Mouse (Mus musculus) embryo, embryonic 10.5 days (tissue): ENCODE results near the gene Stn1.

Experiments used
- DNase-seq: peaks from one replicate; pipeline ENCODE4 v3.0.0-alpha.2; 2015; ENCODE audit warnings: low spot score

Gene Stn1

DNA sequence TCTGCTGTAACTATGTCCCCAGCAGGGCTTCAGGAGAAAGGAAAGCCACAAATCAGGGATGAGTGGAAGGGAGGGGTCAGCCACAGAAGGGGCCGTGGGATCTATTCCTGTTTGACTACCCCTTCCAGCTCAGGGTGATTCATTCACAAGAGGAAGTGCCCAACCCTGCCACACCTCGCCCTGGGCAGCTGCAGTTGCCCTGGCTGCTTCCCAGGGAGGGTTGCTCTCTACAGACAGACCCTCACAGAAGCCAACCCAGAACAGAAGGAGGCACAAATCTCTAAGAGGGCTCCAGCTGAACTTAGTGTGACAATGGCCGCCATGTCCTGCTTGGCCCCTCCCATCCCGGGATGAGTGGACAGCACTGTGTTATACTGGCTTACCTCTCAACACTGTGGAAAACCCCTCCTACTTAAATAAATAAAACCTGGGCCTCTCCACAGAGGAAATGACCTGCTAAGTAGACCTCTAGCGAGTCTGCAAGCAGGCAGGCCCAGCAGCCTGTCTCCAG, 28.5 kb downstream of the Stn1 start:
- DNase-seq, result no peak

DNA sequence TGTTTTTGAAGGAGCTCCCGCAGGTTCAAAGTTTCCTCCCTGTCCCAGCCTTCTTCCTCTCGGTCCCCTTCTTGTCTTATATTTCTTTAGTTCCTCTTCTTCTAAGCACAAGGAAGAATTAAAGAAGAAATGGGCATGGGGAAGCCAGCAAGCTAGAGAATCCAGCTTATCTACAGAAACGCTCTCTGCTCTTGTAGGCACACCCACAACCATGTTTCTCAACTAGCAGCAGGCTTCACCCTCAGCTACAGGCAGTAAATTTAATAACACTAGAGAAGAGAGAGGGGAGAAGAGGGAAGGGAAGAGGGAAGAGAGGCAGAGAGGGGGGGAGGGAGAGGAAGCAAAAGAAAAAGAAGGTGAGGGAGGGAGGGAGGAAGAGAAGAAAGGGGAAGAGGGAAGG, 29.1 kb downstream of the Stn1 start:
- no peak for DNase-seq

DNA sequence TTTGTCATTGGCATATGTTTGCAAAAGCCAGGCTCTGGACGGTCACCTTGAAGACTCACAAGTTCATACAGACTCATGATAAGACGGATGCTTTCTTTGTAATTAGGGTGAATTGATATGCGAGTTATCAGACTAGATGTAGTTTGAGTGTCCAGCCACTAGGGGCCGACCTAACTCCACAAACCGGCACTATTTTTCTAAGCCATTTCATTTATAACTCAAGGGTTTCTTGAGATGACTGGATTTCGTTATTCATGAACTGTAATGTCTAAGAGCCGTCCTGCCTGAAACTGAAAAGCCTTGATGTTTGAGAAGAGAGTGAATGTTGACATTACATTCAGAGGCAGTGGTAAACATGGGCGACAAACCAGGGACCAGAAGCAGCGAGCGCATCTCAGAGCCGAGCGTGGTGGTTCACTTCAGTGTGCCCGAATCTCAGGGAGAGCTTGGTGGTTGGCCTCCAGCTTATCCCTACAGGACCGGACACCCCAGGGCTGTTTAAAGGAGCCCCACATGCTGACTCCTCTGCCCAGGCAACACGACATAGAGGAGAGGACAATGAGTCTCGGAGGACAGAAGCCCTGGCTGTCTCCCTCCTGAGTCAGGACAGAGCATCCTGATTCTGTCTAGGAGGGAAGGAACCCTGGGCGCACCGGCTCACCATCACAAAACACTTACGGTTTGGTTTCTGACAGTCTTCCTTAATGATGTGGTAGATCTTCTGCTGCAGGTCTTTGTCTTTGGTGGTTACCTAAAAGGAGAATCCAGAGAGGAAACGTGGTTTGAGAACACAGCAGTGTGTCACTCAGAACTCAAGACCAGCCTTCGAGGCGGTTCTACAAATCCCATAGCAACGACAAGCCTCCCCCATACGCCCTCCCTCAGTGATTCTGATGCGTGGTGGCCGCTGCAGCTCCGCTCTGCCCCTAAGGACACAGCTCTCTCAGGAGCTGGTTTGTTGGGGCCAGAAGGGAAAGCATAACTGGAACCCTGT, 29.9 kb downstream of the Stn1 start:
- DNase-seq, result peak; percentile 68

DNA sequence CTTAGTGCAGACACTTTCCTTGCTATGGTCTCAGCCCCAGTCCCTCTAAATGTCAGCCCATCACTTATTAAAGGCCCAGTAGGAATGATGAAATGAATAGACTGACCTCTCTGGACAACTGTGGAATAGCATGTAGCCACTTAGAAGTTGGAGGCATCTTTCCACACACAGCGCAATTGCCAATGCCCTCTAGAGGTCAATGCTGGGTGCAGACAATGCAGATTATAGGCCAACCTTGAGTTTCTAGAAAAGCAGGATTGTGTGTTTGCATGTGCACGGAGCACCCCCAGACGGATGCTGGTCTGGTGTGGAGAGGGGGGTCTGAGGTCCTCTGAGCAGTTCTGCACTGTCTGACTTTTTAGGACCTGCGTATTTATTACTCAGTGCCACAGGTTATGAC, 33.7 kb downstream of the Stn1 start:
- peak; percentile 78 for DNase-seq

DNA sequence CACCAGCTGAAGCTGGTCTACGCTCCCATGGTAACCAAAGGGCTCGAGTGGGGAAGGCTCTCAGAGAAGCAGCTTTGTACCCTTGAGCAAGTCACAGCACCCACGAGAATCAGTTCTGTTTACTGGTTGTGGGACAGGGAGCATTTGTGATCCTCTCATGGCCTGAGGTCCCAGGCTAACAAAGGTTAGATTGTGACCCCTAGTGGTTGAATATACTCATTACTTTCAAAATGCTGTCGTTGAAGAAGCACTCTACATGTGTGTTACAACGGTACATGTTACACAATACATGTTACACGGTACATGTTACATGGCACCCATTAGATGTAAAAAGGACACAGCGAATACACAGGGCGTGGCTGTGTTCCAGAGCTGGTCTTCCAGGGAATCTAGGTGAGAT, 34.7 kb downstream of the Stn1 start:
- peak; percentile 78 for DNase-seq

DNA sequence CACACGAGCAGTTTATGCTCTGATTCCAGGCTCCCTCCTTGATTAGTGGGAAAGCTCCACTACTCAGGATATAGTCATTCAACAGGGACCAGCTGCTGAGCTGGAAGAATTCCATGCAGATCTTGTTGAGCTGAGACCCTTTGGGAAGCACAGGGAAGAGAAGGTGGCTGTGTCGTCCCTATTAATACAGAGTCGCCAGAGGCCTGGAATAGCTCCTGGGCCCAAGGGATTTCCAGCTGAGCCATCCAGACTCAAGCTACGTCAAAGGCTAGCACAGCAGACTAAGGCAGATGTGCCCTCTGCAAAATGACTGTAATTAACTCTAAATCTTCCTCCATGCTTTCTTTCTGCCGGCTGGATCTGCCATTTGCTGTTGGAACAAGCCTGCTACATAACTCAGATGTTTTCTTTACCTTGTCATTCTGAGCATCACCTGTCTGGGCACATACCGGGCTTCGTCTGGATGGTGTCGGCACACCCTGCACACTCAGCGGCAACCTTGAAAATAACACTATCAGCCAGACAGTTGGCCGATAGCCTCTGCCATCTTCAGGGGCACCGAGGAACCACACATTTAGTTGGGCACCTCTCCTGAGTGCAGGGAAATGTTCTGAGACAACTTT, 36.8 kb downstream of the Stn1 start:
- no peak for DNase-seq

DNA sequence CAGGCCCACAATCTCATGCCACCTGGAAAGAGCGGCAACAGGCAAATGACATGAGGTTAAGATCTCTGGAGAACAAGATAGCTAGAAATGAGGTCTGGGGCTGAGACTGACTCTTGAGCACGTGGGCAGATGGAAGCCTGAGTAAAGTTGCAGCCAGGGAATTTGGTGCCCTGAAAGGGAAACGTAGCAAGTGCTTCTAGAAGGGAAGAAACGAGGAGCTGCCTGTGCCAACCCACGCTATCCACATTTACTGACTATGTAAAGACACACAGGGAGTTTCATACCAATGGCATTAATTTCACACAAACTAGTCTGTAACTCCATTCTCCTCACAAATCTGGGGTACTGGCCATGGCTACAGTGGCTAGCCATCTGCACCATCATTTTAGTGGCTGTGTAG, 37.5 kb downstream of the Stn1 start:
- DNase-seq, result no peak

DNA sequence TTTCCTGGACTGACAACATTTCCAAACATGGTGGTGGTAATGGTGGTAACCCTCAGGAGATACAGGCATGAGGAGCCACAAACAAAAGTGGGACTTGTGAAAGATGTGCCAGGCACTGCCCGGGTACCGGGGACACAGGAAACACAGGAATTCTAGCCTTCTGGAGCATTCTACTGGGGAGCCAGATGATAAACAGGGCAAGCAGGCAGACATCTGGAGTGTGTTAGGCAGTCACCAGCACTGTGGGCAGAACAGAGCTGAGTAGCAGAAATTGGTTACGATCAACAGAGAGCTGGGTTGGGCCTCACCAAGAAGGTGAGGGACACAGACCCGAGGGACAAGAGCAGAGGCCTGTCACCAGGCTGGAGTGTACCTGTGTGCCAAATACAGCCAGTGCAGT, 38.4 kb downstream of the Stn1 start:
- DNase-seq, result peak; percentile 53

DNA sequence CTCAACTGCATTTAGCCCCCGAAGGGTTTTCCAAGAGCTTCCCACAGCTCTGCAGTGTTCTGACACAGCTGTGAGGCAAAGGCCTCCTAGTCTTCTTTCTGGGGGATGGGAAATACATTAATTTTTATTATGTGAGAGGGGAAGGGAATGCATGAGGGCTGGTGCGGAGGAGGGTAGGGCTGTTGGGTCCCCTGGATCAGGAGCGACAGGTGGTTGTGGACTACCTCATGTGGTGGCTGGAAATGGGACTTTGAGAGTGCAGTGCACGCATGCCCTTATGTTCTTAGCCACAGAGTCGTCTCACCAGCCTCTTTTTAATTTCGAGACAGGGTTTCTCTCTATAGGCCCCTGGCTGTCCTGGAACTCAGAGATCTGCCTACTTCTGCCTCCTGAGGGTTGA, 39.6 kb downstream of the Stn1 start:
- DNase-seq, result no peak

DNA sequence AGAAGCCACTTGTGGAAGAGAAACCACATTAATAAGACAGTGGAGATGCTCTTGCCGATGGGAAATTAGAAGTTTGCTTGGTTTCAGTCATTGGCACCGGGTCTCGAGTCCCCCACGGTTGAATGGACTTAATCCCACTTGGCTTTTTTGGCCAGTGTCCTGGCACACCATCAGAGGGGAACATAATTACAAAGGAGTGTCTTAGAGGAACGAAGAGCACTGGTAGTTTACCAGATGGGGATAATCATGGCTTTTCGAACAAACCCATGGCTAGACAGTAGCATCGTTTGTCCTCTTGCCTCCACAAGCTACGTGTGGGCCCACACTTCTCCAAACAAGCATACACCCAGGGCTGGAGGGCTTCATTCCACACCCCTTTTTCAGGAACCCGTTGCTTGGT, 40.0 kb downstream of the Stn1 start:
- DNase-seq, result no peak

DNA sequence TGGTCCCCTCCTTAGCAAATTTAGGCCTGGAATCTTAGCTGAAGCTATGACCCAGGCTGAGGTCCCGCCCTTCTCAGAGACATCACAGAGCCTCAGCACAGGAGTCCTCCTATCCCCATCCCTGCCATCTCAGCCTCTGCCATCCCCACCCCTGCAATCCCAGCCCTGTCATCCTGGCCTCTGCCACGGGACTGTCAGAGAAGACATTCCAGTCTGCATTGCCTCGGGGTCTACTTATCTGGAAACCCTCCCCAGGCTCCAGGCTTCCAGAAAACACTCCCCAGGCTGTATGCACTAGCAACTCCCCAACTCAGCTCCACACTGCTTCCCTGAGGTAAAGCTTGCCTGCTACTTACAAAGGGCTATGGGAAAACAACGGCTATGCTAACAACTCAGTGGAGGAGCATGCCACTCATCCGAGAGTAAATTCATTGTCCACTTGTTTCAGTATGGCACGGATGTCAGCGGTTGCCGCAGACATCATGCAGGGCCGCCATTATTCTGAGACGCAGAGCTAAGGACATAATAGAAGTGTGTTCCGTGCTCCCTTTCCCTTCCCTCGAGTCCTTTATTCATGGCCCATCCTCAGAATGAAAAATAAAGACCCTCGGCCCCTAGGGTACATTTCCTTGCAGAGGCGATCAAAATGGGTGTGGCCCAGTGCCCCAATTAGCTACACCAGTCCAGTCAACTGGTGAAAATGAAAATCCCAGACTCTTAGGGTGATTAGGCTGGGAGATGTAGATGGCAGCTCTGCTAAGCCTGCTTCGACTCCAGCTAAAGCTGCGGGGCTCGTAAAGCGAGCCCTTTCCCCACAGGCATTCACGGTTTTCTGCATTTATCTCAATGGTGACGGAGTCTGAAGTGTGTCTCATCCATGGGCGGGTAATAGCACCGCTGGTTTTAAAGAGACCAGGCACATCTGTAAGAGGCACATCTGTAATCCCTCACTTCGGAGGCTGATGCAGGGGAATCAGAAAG, 44.0 kb downstream of the Stn1 start:
- peak; percentile 63 for DNase-seq

DNA sequence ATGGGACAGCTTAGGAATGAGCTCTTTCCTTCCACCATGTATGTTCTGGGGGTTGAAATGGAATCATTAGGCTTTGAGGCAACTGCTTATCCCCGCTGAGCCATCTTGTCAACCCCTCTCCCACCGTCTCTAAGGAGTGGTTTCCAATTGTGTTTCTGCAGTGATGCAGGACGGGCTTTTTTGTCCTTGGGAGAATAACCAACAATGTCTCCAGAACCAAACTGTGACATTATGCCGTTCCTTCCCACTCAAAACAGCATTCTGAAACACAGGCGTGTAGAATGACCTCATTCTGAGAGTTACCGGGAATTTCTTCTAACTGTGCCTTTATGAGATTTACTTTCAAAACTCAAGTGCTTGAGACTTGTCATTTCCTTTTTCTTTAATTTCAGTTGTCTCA, 44.9 kb downstream of the Stn1 start:
- DNase-seq, result peak; percentile 60

DNA sequence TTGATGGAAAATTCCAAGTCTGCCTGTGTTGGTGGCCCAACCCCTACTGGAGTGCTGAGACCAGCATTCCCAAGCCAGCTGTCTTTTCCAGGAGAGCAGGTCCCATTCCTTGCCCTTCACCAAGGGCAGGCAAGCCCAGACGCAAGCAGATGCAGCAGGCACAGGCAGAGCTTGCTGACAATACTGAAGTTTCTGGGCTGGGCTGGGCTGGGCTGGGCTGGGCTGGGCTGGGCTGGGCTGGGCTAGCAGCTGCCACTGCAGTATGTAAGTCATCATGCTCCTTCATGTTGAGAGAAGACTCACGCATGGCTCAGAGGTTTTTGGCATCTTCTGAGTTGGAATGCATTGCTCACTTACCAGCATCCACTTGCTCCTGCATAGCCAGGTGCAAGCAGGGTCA, 45.5 kb downstream of the Stn1 start:
- no peak for DNase-seq

DNA sequence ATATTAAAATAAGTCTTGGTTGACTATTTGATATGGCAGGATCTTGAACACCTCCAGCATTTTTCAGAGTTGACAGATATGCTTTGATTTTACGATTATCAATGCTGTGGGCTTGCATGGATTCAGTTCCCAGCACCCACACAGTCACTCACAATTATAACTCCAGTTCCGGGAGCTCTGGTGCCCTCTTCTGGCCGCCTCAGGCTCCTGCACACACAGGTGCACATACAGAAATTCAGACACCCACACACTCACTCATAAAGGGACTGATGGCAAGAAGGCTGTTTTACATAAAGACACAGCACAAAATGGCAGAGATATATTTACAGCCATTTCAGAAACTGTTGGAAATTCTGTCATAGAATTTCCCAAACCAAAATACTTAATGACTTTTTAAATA, 48.1 kb downstream of the Stn1 start:
- DNase-seq, result no peak

DNA sequence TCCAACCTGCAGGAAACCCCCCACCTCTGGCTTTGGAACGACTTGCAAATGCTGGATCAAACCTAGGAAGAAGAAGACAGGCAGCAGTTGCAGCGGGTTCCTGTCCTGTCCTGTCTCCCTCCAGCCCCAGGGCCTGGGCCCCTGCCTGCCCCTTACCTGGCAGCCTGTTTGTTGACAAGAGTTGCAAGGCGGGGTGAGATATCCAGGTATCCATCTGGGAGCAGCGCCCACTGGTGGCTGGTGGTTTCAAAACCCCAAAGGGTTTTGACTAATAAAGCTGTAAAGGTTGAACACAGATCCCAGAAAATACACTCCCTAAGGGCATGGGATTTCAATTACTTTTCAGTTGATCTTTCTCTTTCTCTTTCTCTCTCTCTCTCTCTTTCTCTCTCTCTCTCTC, 49.1 kb downstream of the Stn1 start:
- DNase-seq, result peak; percentile 44

DNA sequence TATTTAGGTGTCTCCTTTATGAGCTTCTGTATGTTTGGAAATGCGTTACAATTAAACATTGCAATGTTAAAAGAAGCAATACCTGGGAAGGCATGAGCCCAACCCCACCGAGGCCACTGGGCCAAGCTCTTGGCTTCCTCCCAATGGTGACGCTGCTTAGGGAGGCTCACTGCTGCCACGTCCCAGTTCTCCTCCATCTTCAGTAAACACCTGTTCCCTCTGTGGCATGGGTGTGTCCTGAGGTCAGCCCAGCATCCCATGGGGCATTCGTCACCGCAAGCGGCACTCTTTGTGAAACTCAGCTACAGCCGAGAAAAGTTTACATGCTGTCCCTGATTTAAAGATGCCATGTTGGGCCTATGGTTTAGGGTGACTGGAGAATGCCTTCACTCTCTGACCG, 49.7 kb downstream of the Stn1 start:
- no peak for DNase-seq

DNA sequence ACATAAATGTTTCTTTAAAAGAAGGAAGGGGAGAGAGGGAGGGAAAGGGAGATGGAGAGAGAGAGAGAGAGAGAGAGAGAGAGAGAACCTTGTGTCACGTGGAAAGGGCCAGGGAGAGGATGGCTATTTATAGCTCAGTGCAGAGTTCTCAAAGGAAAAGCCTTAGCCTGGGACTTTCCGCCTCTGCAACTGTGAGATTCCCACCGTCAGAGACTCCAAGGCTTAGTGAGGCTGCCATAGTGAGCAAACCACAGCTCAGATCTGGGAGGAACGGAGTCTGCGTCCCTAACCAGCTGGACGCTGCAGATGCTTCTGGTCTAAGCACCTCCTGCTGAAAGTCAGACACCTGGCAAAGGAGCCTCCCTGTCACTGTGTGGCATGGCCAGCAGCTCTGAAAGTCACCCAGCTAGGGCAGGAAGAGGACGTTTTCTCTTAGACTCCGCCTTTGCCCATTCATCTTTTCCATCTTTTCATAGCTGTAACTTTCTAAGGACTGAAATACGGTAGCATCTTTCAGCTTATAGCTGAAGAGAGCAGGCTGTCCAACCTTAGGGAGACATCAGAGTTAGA, 51.2 kb downstream of the Stn1 start:
- DNase-seq, result no peak

DNA sequence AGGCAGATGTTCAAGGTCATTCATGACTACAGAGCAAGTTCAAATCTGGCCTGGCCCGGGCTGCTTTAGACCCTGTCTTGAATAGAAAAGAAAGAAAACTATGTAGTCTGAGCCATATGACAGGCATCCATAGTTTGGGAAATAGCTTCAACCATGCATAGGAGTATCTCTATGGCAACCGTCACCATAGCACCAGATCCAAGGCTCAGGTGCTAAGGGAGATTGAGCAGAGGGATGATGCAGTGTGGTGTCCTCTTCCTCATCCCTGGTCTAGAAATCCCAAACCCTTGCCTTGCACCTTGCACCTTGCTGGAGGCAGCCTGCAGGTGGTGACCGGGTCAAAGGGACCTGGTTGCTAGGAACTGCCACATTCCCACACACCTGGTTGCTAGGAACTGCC, 53.2 kb downstream of the Stn1 start:
- no peak for DNase-seq

DNA sequence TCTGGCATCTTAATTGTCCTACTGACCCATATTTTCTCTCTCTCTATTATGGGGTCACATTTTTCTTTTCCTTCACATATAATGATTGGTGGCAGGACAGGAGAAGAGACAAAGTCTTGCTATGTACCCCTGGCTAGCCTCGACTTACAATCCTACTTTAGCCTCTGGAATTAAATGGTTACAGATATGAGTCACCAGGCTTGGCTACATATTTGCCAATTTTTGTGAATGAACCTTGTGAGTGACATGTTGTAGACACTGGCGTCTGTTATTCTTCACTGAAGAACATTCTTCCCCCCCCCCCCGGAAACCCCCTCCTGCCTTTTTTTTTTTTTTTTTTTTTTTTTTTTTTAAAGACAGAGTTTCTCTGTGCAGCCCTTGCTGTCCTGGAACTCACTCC, 54.0 kb downstream of the Stn1 start:
- DNase-seq, result no peak

DNA sequence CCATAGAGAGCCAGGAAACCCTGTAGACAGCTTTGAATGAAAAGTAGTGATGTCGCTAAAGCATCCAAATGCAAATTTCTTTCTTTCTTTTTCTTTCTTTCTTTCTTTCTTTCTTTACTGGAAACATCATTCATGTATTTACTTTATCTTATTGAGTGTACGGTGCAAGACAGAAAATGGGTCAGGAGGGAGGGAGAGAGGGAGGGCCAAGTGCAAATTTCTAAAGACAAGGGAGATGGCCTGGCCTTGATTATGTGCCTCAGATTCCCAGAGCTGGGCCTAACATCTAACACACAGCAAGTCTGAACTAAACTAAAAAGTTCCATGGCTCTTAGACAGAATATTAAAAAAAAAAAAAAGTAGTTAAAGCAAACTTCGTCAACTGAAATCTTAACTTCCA, 63.9 kb downstream of the Stn1 start:
- no peak for DNase-seq

DNA sequence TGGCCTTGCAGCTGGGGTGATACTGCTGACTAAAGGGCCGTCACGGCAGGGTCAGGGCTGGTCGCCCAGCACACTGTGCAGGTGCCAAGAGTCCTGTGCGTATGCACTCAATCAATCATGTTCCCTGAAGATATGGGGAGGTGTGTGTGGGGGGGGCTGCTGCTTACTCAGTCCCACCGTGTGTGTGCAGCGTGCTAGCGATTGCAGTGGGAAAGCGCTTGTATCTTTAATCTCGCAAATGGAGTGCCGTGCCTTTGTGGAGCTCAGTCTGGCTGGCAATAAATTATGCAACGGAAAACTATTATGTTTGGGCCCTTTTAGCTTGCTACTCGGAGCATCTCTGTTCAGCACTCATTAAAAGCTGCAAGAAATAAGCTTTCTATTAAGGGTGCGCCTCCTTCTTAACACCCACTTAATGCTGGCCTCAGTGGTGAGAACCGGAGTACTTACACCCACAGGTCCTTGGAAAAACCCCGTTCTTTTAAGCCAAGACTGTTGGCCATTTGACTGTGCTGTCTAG, 64.4 kb downstream of the Stn1 start:
- DNase-seq, result peak; percentile 41

DNA sequence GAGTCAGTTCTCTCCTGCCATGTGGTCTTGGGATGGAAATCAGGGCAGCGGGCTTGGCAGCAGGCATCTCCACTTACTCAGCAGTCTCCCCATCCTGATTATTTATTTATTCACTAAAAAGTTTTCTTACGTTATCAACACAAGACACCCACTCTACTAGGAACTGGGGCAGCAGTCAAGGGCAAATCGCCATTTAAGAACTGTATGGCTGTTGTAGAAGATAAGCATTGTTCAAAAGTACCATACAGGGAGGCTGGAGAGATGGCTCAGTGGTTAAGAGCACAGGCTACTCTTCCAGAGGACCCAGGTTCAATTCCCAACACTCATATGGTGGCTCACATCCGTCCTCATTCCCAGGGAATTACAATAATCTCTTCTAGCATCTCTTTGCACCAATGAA, 65.5 kb downstream of the Stn1 start:
- no peak for DNase-seq
